Mouse (Mus musculus) fibroblast of lung, adult 2 months (primary cell): ENCODE measurements around the gene Zbp1.

Source experiments
- DNase-seq: peaks from one replicate; pipeline ENCODE4 v3.0.0-alpha.2; 2011; ENCODE audit warnings: low read depth

The Zbp1 gene

GRCm38 (mm10) chr2:173218416-173219141 lies at the start of gene Zbp1:
Gene Zbp1, minus strand, starts transcription at chr2:173218923.
- no peak for DNase-seq

- DNase-seq, result no peak
Measured at GRCm38 (mm10) chr2:173267562-173267961, 48.8 kb upstream of the Zbp1 start.

GRCm38 (mm10) chr2:173266349-173267112 lies 47.8 kb upstream of the Zbp1 start:
- no peak for DNase-seq

GRCm38 (mm10) chr2:173265468-173266265 lies 46.9 kb upstream of the Zbp1 start:
- no peak for DNase-seq

- no peak for DNase-seq
Measured at GRCm38 (mm10) chr2:173264467-173265128, 45.9 kb upstream of the Zbp1 start.

GRCm38 (mm10) chr2:173263636-173264330 lies 45.1 kb upstream of the Zbp1 start:
- peak; percentile 94 for DNase-seq

- peak; percentile 92 for DNase-seq
Measured at GRCm38 (mm10) chr2:173261497-173261896, 42.8 kb upstream of the Zbp1 start.

GRCm38 (mm10) chr2:173258459-173259091 lies 39.9 kb upstream of the Zbp1 start:
- DNase-seq, result no peak

- DNase-seq, result peak; percentile 88
Measured at GRCm38 (mm10) chr2:173257610-173258009, 38.9 kb upstream of the Zbp1 start.

- DNase-seq, result no peak
Measured at GRCm38 (mm10) chr2:173256552-173256949, 37.8 kb upstream of the Zbp1 start.

GRCm38 (mm10) chr2:173255810-173256551 lies 37.3 kb upstream of the Zbp1 start:
- no peak for DNase-seq

GRCm38 (mm10) chr2:173253761-173254662 lies 35.3 kb upstream of the Zbp1 start:
- peak; percentile 87 for DNase-seq

- no peak for DNase-seq
Measured at GRCm38 (mm10) chr2:173251675-173252074, 33.0 kb upstream of the Zbp1 start.

- DNase-seq, result no peak
Measured at GRCm38 (mm10) chr2:173251133-173251532, 32.4 kb upstream of the Zbp1 start.

GRCm38 (mm10) chr2:173250411-173250810 lies 31.7 kb upstream of the Zbp1 start:
- no peak for DNase-seq

GRCm38 (mm10) chr2:173249965-173250364 lies 31.2 kb upstream of the Zbp1 start:
- DNase-seq, result no peak

- no peak for DNase-seq
Measured at GRCm38 (mm10) chr2:173249386-173249785, 30.7 kb upstream of the Zbp1 start.

GRCm38 (mm10) chr2:173248822-173249221 lies 30.1 kb upstream of the Zbp1 start:
- DNase-seq, result no peak

GRCm38 (mm10) chr2:173247911-173248310 lies 29.2 kb upstream of the Zbp1 start:
- no peak for DNase-seq
